Mouse (Mus musculus) thymus, adult 2 months (tissue): ENCODE data around the gene Rita1.

Experiments
- CTCF ChIP-seq: fragments of 200-500 bp; IDR thresholded peaks from 2 replicates; pipeline ENCODE4 v1.5.1; 2012; ENCODE audit warnings: mild to moderate bottlenecking, control low read depth, low read length, moderate library complexity, borderline replicate concordance; ENCODE audit not compliant: control insufficient read depth, poor library complexity, insufficient read depth; ENCODE audit errors: extremely low read depth
- POLR2A ChIP-seq: fragments of 200-500 bp; IDR thresholded peaks from 2 replicates; pipeline ENCODE4 v1.6.1; 2012; ENCODE audit warnings: mild to moderate bottlenecking, low read length, control low read depth, moderate library complexity; ENCODE audit not compliant: control insufficient read depth, poor library complexity, insufficient read depth; ENCODE audit errors: extremely low read depth

- TF ChIP-seq CTCF (no peak), POLR2A (no peak)
These were observed 5.1 kb downstream of the Rita1 start for GRCm38 (mm10) chr5:120607335-120607734.
